Mouse (Mus musculus): ENCODE results near the gene Drc3.

GRCm38 (mm10) chr11:60360631-60361201 lies 7.6 kb downstream of the Drc3 start:
- TF ChIP-seq POLR2A (IDR thresholded peaks at IDR 0.05; ENCODE audit: control insufficient read depth, extremely low read depth, insufficient read depth, low read length, poor library complexity): no peak
- TF ChIP-seq CTCF (IDR thresholded peaks at IDR 0.05; ENCODE audit: borderline replicate concordance, control insufficient read depth, extremely low read depth, insufficient read depth, low read length, poor library complexity): no peak
